Mouse (Mus musculus) gastrocnemius, postnatal 25 days (tissue): Measurements from ENCODE around the gene Myh7. TPM values are rescaled to one million over a fixed set of nuclear protein-coding genes. Genes with fewer than 3 reads are reported as not detected.
"Not testable (repeated sequence)": the region's sequence is repeated elsewhere in the genome, so short reads cannot be mapped to it uniquely, and the experiment has no call there.

Experiments
- DNase-seq: peaks from one replicate; pipeline ENCODE4 v3.0.0; 2022
- total RNA-seq, 2 experiments: library from RNA; stranded (reverse); gene quantifications; 1 replicate in 1 of 2; 2 replicates in 1 of 2; pipeline ENCODE4 v1.2.3; 2021

Myh7 gene
- total RNA-seq, 2 experiments from 2014 or later = 192 to 1,011 TPM

- no peak for DNase-seq
These were observed 9.7 kb upstream of the Myh7 start for GRCm38 (mm10) chr14:55003878-55004855.

GRCm38 (mm10) chr14:55002687-55003120, 8.3 kb upstream of the Myh7 start:
- no peak for DNase-seq

GRCm38 (mm10) chr14:55001938-55002686, 7.7 kb upstream of the Myh7 start:
- no peak for DNase-seq

GRCm38 (mm10) chr14:55001446-55001845, 7.0 kb upstream of the Myh7 start:
- DNase-seq = no peak

- no peak for DNase-seq
These were observed 6.4 kb upstream of the Myh7 start for GRCm38 (mm10) chr14:55000814-55001213.

- DNase-seq = not testable (repeated sequence)
These were observed 5.4 kb upstream of the Myh7 start for GRCm38 (mm10) chr14:54999868-55000267.

- no peak for DNase-seq
These were observed 4.3 kb upstream of the Myh7 start for GRCm38 (mm10) chr14:54998680-54999079.

- DNase-seq = no peak
These were observed 2.9 kb upstream of the Myh7 start for GRCm38 (mm10) chr14:54997297-54997696.

- DNase-seq = no peak
These were observed 2.4 kb upstream of the Myh7 start for GRCm38 (mm10) chr14:54996793-54997192.

GRCm38 (mm10) chr14:54995457-54996138, 1.2 kb upstream of the Myh7 start:
- DNase-seq = no peak

GRCm38 (mm10) chr14:54994869-54995186, 402 bp upstream of the Myh7 start:
- DNase-seq = no peak

GRCm38 (mm10) chr14:54993636-54994035, 790 bp downstream of the Myh7 start:
- DNase-seq = no peak

GRCm38 (mm10) chr14:54992196-54992595, 2.2 kb downstream of the Myh7 start:
- no peak for DNase-seq

GRCm38 (mm10) chr14:54989886-54990441, 4.5 kb downstream of the Myh7 start:
- DNase-seq = no peak

- no peak for DNase-seq
These were observed 5.5 kb downstream of the Myh7 start for GRCm38 (mm10) chr14:54988882-54989281.

GRCm38 (mm10) chr14:54988350-54988874, 6.0 kb downstream of the Myh7 start:
- not testable (repeated sequence) for DNase-seq

GRCm38 (mm10) chr14:54981934-54982333, 12.5 kb downstream of the Myh7 start:
- no peak for DNase-seq

GRCm38 (mm10) chr14:54978664-54979063, 15.8 kb downstream of the Myh7 start:
- no peak for DNase-seq

- DNase-seq = no peak
These were observed 17.8 kb downstream of the Myh7 start, which contains the start of gene Gm17428 for GRCm38 (mm10) chr14:54976633-54977032. TSS of gene Gm17428 (plus strand) at chr14:54976933.

GRCm38 (mm10) chr14:54974068-54974791, 20.2 kb downstream of the Myh7 start:
- DNase-seq = no peak

- DNase-seq = not testable (repeated sequence)
These were observed 21.6 kb downstream of the Myh7 start for GRCm38 (mm10) chr14:54972786-54973185.
